Mouse (Mus musculus) stomach, embryonic 16.5 days (tissue): ENCODE data around the gene Nras. TPM values are rescaled to one million over a fixed set of nuclear protein-coding genes. Genes with fewer than 3 reads are reported as not detected.
A peak's percentile ranks its signal among the peaks of the same experiment; 100 is the strongest.

Source experiments
- ATAC-seq: fragments of 200-750 bp; cut with Nextera tagmentation; 2 replicates; pipeline ENCODE4 v1.8.0; 2017; ENCODE audit warnings: moderate number of reproducible peaks, moderate TSS enrichment; ENCODE audit not compliant: insufficient read depth, low FRiP score
- H3K27ac ChIP-seq: fragments of 300-500 bp; sonication (generic); 2 replicates; pipeline ENCODE4 v1.5.1; 2014; ENCODE audit warnings: low read length
- H3K27me3 ChIP-seq: fragments of 300-500 bp; sonication (generic); 2 replicates; pipeline ENCODE4 v1.6.1; 2014; ENCODE audit warnings: low read length, control low read depth, mixed read lengths; ENCODE audit not compliant: control insufficient read depth, insufficient read depth
- H3K36me3 ChIP-seq: fragments of 300-500 bp; sonication (generic); 2 replicates; pipeline ENCODE4 v1.6.1; 2014; ENCODE audit warnings: low read length; ENCODE audit not compliant: control insufficient read depth, insufficient read depth
- H3K4me1 ChIP-seq: fragments of 300-500 bp; sonication (generic); 2 replicates; pipeline ENCODE4 v1.6.1; 2014; ENCODE audit warnings: low read length, control low read depth, mixed read lengths; ENCODE audit not compliant: control insufficient read depth, insufficient read depth
- H3K4me2 ChIP-seq: fragments of 300-500 bp; sonication (generic); 2 replicates; pipeline ENCODE4 v1.6.1; 2014; ENCODE audit warnings: low read depth, low read length, mixed read lengths
- H3K4me3 ChIP-seq: fragments of 300-500 bp; sonication (generic); replicated peaks from 2 replicates; pipeline ENCODE4 v1.5.1; 2014; ENCODE audit warnings: mild to moderate bottlenecking, low read length
- H3K9ac ChIP-seq: fragments of 300-500 bp; sonication (generic); 2 replicates; pipeline ENCODE4 v1.6.1; 2014; ENCODE audit warnings: low read length
- H3K9me3 ChIP-seq: fragments of 300-500 bp; sonication (generic); replicated peaks from 2 replicates; pipeline ENCODE4 v1.6.1; 2016; ENCODE audit warnings: low read length, control low read depth; ENCODE audit not compliant: control insufficient read depth
- WGBS: fragments of 180-500 bp; shearing (Covaris S2); extraction: QIAGEN DNeasy Blood & Tissue Kit; methylation state at CpG from one replicate; pipeline ENCODE4 v1.1.7; 2014; 5-methylcytosine and 5-hydroxymethylcytosine counted together
- polyA plus RNA-seq: library from polyadenylated mRNA; unstranded; fragments of >200 nt; fragmentation: Nextera tagmentation; extraction: Ambion mirVana; gene quantifications from 2 replicates; pipeline ENCODE4 v1.2.1, GENCODE M21; 2015

The Nras gene
- polyA plus RNA-seq, result 86.3 and 86.9 TPM in 2 replicates

DNA sequence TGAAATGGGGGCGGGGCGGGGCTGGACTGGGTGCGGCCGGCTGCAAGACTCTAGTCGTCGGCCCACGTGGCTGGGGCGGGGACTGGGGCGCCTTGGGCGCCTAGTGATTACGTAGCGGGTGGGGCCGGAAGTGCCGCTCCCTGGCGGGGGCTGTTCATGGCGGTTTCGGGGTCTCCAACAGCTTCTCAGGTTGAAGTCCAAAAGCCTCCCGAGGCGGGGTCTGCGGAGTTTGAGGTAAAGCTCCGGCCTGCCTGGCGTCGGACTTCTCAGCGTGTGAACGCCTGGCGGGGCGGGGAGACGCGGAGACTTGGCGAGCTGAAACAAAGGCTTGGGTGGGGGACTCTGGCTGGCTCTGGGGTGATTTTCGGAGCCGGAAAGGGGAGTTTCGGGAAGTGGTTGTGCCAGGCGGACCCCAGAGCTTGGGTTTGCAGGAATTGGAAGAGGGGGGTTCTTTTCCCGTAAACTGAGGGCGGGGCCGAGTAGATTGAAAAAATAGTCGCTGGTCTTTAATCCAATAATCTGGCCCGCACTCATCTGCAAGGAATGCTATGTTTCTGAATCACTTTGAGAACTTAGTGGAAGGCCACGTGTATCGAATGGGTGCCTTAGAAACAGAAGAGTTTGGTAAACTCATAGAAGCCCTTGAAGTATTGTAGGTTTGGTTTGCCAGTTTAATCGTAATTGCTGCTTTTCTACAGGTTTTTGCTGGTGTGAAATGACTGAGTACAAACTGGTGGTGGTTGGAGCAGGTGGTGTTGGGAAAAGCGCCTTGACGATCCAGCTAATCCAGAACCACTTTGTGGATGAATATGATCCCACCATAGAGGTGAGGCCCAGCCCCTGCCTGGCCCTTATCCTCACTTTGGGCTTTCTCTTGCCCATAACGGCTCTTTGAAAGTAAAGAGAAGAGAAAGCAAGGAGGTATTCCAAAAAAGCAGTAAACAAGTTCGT is at the start of gene Nras:
Nras (plus strand) TSS at position 79 of the 951 bp plus-strand sequence.
- Histone ChIP-seq H3K4me1 (no peaks in the 10 kb centered on the region), H3K4me2 (peak within 1 kb of the TSS; percentile 62), H3K9ac (peak within 1 kb of the TSS; percentile 96), H3K4me3 (peak within 1 kb of the TSS; percentile 89), H3K36me3 (peaks cover 30% of the 10 kb centered on the region), H3K27ac (peak within 1 kb of the TSS; percentile 98), H3K9me3 (no peaks in the 10 kb centered on the region), H3K27me3 (no peaks in the 10 kb centered on the region)
- 1% methylated on average over 46 of the region's 46 CpGs for WGBS
- ATAC-seq, result peak; percentile 98

DNA sequence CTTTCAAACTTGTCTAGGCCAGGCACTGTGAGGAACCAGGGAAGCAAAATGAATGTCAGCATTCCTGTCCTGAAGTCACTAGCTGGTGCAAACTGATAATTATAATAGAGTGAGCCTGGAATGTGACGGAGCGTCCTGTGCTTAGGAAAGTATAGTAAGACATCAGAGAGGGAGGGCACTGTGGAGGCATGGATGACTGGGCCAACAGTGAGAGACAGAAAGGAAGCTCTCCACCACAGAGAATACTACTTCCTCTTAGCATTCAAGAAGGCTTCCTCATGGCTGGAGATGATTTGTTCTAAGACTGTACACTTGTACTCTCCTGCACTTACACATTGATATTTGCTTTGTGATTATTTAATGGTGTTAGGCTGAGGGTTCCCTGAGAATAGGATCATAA is 40.7 kb upstream of the Nras start:
- H3K9me3 ChIP-seq, result no peaks in the 10 kb centered on the region
- no peak overlapping the region for H3K9ac ChIP-seq
- no peak for ATAC-seq
- no peaks in the 10 kb centered on the region for H3K36me3 ChIP-seq
- peaks cover 2% of the 10 kb centered on the region; the same call in 1 of the 2 replicates for H3K4me1 ChIP-seq
- H3K4me3 ChIP-seq, result no peak overlapping the region
- H3K27me3 ChIP-seq, result no peaks in the 10 kb centered on the region
- no peak overlapping the region for H3K27ac ChIP-seq
- WGBS, result 78% methylated on average over 2 of the region's 2 CpGs
- H3K4me2 ChIP-seq, result no peak overlapping the region

DNA sequence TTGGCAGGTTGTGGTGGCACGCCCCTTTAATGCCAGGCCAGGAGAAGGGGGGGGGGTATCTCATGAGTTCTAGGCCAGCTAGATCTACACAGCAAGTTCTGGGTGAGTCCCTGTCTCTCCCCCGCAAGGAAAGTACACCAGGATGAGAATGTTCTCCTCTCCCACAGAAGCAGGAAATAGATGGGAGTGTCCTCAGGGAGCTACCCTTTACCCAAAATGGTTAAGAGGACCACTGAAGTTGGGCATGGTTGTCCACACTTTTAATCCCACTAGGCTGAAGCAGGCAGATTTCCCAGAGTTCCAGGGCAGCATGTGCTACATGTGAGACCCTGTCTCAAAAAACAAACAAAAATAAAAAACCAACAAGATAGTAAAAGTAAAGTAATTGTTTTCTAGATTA is 38.6 kb upstream of the Nras start:
- 93% methylated on average over 2 of the region's 2 CpGs for WGBS
- H3K9ac ChIP-seq, result no peak overlapping the region

GRCm38 (mm10) chr3:103020249-103020942 is 37.7 kb upstream of the Nras start, which contains the start of gene Csde1:
Gene Csde1, plus strand, starts transcription at chr3:103020426.
- peak within 1 kb of the TSS; percentile 69 for H3K4me2 ChIP-seq
- H3K27ac ChIP-seq, result peak within 1 kb of the TSS; percentile 98
- no peaks in the 10 kb centered on the region for H3K36me3 ChIP-seq
- H3K9me3 ChIP-seq, result no peaks in the 10 kb centered on the region
- H3K9ac ChIP-seq, result peak within 1 kb of the TSS; percentile 100
- H3K27me3 ChIP-seq, result no peaks in the 10 kb centered on the region
- ATAC-seq, result peak; percentile 95
- peak within 1 kb of the TSS; percentile 94 for H3K4me3 ChIP-seq
- H3K4me1 ChIP-seq, result peaks cover 2% of the 10 kb centered on the region; the same call in 1 of the 2 replicates
- WGBS, result under 1% methylated on average over 55 of the region's 55 CpGs

More for the DNA sequence above, 38.6 kb upstream of the Nras start:
- Histone ChIP-seq H3K9me3 (no peaks in the 10 kb centered on the region), H3K4me1 (peaks cover 2% of the 10 kb centered on the region; the same call in 1 of the 2 replicates), H3K27ac (peak overlapping the region; percentile 98), H3K36me3 (no peaks in the 10 kb centered on the region), H3K27me3 (no peaks in the 10 kb centered on the region), H3K4me3 (no peak overlapping the region), H3K4me2 (peak overlapping the region; percentile 57)
- no peak for ATAC-seq

GRCm38 (mm10) chr3:103020943-103021638 is 37.0 kb upstream of the Nras start:
- ATAC-seq, result peak; percentile 94
- peak overlapping the region; percentile 100 for H3K9ac ChIP-seq
- H3K4me1 ChIP-seq, result peaks cover 2% of the 10 kb centered on the region; the same call in 1 of the 2 replicates
- under 1% methylated on average over 35 of the region's 37 CpGs for WGBS
- no peaks in the 10 kb centered on the region for H3K36me3 ChIP-seq
- no peaks in the 10 kb centered on the region for H3K27me3 ChIP-seq
- H3K27ac ChIP-seq, result peak overlapping the region; percentile 98
- H3K9me3 ChIP-seq, result no peaks in the 10 kb centered on the region
- peak overlapping the region; percentile 69 for H3K4me2 ChIP-seq
- peak overlapping the region; percentile 94 for H3K4me3 ChIP-seq

DNA sequence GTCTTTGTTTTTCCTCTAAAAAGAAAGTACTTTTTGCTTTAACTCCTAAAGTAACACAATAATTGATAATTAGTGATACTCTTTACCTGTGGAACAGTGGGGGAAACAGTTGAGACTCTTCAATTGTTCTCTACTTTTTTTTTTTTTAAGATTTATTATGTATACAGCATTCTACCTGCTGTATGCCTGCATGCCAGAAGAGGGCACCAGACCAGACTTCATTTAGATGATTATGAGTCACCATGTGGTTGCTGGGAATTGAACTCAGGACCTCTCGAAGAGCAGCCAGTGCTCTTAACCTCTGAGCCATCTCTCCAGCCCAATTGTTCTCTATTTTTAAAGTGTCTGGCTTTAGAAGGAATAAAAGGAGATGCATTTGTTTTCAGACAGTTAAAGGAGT is 31.9 kb upstream of the Nras start:
- Histone ChIP-seq H3K4me3 (no peak overlapping the region), H3K4me1 (0 out of 2 replicates have a peak, but pooled peaks cover 2% of the 10 kb centered on the region), H3K36me3 (peaks cover 15% of the 10 kb centered on the region), H3K9ac (no peak overlapping the region), H3K27me3 (no peaks in the 10 kb centered on the region), H3K9me3 (no peaks in the 10 kb centered on the region), H3K4me2 (no peak overlapping the region), H3K27ac (no peak overlapping the region)
- WGBS, result 100% methylated on average over 1 of the region's 1 CpGs
- no peak for ATAC-seq

DNA sequence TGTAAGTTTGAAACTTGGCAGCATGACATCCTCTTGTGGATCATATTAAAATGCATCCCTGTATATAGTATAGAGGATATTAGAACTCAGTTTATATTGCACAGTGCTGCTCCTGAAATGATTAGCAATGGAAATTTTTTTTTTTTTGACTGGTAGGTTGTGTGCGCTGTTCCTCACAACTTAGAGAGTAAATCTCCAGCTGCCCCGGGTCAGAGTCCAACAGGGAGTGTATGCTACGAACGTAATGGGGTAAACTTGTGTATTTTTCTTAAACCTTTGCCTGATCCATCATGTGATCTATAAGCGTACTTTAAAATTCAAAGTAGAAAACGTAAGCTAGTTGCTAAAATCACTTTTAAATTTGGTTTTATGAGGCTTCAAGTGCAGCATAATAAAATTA is 17.8 kb upstream of the Nras start:
- no peak for ATAC-seq
- H3K9ac ChIP-seq, result no peak overlapping the region
- H3K4me3 ChIP-seq, result no peak overlapping the region
- no peak overlapping the region for H3K27ac ChIP-seq
- WGBS, result 82% methylated on average over 6 of the region's 6 CpGs
- H3K4me2 ChIP-seq, result no peak overlapping the region
- no peaks in the 10 kb centered on the region for H3K9me3 ChIP-seq
- no peaks in the 10 kb centered on the region for H3K27me3 ChIP-seq
- H3K4me1 ChIP-seq, result no peaks in the 10 kb centered on the region
- peaks cover 11% of the 10 kb centered on the region for H3K36me3 ChIP-seq

- H3K9me3 ChIP-seq, result no peaks in the 10 kb centered on the region
- no peak overlapping the region for H3K27ac ChIP-seq
- no peak overlapping the region for H3K4me2 ChIP-seq
- H3K9ac ChIP-seq, result no peak overlapping the region
- WGBS, result 86% methylated on average over 1 of the region's 1 CpGs
- no peak for ATAC-seq
- no peaks in the 10 kb centered on the region for H3K27me3 ChIP-seq
- peaks cover 14% of the 10 kb centered on the region for H3K36me3 ChIP-seq
- H3K4me1 ChIP-seq, result no peaks in the 10 kb centered on the region
- H3K4me3 ChIP-seq, result no peak overlapping the region
Observed at GRCm38 (mm10) chr3:103040861-103041379, 17.2 kb upstream of the Nras start.
